Mouse (Mus musculus) forebrain, embryonic 16.5 days (tissue): ENCODE measurements at regions not wholly inside any gene's neighbourhood (a gene's known extent, or its start where the extent isn't known, plus 50 kb on each side); places are given as distances from the start of the nearest gene placed in this dataset.
"Not testable (repeated sequence)": the region's sequence is repeated elsewhere in the genome, so short reads cannot be mapped to it uniquely, and the experiment has no call there.

Source experiments
- ATAC-seq: fragments of 200-750 bp; cut with Nextera tagmentation; 2 replicates; pipeline ENCODE4 v1.8.0; 2017; ENCODE audit warnings: mild to moderate bottlenecking, moderate library complexity
- H3K27ac ChIP-seq: fragments of 300-500 bp; sonication (generic); 2 replicates; pipeline ENCODE4 v1.5.1; 2014; ENCODE audit warnings: low read length, control low read depth
- H3K27me3 ChIP-seq: fragments of 300-500 bp; sonication (generic); replicated peaks from 2 replicates; pipeline ENCODE4 v1.6.1; 2014; ENCODE audit warnings: low read length; ENCODE audit not compliant: control insufficient read depth, insufficient read depth
- H3K36me3 ChIP-seq: fragments of 300-500 bp; sonication (generic); 2 replicates; pipeline ENCODE4 v1.6.1; 2014; ENCODE audit not compliant: control insufficient read depth, insufficient read depth
- H3K4me1 ChIP-seq: fragments of 300-500 bp; sonication (generic); replicated peaks from 2 replicates; pipeline ENCODE4 v1.6.1; 2014; ENCODE audit warnings: low read length; ENCODE audit not compliant: control insufficient read depth, insufficient read depth
- H3K4me2 ChIP-seq: fragments of 300-500 bp; sonication (generic); 2 replicates; pipeline ENCODE4 v1.6.1; 2014; ENCODE audit warnings: mild to moderate bottlenecking, low read length, control low read depth
- H3K4me3 ChIP-seq: fragments of 300-500 bp; sonication (generic); replicated peaks from 2 replicates; pipeline ENCODE4 v1.5.1; 2014; ENCODE audit warnings: mild to moderate bottlenecking, low read length, control low read depth
- H3K9ac ChIP-seq: fragments of 300-500 bp; sonication (generic); replicated peaks from 2 replicates; pipeline ENCODE4 v1.6.1; 2014; ENCODE audit warnings: low read depth, low read length, control low read depth
- H3K9me3 ChIP-seq: fragments of 300-500 bp; sonication (generic); 2 replicates; pipeline ENCODE4 v1.6.1; 2016; ENCODE audit warnings: low read length; ENCODE audit not compliant: control insufficient read depth
- WGBS: fragments of 180-500 bp; shearing (Covaris S2); extraction: QIAGEN DNeasy Blood & Tissue Kit; methylation state at CpG from one replicate; pipeline ENCODE4 v1.1.7; 2014; 5-methylcytosine and 5-hydroxymethylcytosine counted together

DNA sequence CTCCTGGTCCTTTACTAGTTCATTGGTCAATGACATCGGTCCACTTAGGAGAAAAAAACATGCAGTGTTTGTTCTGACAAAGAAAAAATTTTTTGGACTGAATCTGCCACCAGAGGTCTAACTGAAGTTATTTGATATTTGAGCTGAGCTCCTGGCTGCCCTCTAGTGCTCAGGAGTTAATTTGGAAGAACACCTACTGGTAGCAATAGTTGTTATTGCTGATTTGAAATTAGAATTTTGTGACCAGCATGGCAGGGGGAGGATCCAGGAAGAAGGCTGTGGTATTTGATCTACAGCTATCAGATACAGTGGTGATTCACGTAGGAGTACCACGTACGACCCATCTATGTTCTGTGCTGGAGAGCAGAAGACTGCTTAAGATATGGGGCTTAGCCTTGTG, 466.6 kb upstream of the Olfr1507 start:
- not testable (repeated sequence) for H3K9ac ChIP-seq, H3K4me3 ChIP-seq, H3K27me3 ChIP-seq, ATAC-seq, H3K36me3 ChIP-seq, H3K4me1 ChIP-seq, H3K9me3 ChIP-seq, H3K4me2 ChIP-seq, H3K27ac ChIP-seq
- 93% methylated on average over 3 of the region's 4 CpGs for WGBS

GRCm38 (mm10) chr14:52956515-52956914, 461.0 kb upstream of the Olfr1507 start:
- H3K27me3 ChIP-seq, H3K27ac ChIP-seq, H3K9me3 ChIP-seq, H3K36me3 ChIP-seq, H3K4me3 ChIP-seq, H3K9ac ChIP-seq, H3K4me2 ChIP-seq, H3K4me1 ChIP-seq, ATAC-seq: not testable (repeated sequence)
- whole genome bisulfite sequencing: 100% methylated on average over 1 of the region's 2 CpGs

DNA sequence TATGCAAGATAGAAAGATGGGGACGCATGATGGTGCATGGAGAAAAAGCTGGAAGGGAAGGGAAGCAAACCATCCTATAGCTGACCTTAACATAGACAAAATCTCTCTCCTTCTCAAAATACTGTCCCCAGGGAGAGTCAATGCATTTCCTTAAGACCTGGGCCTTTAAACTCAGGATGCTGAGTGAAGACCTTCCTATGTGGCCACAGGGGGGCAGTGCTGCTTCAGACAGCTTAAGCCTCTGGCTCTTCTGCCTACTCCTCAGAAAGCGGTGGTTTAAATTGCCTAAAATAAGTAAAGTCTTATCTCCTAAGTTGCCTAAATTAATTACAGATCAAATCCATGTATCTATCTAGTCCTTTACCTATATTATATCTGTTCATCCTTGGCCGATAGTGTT, 449.4 kb upstream of the Olfr1507 start:
- H3K27me3 ChIP-seq, ATAC-seq, H3K27ac ChIP-seq, H3K9me3 ChIP-seq, H3K9ac ChIP-seq, H3K4me2 ChIP-seq, H3K4me3 ChIP-seq, H3K36me3 ChIP-seq, H3K4me1 ChIP-seq: not testable (repeated sequence)
- no CpG with 5 or more reads among the region's 3 CpGs for WGBS

GRCm38 (mm10) chr14:52942438-52942837, 446.9 kb upstream of the Olfr1507 start:
- H3K4me3 ChIP-seq, H3K4me1 ChIP-seq, H3K27ac ChIP-seq, H3K9me3 ChIP-seq, H3K4me2 ChIP-seq, H3K9ac ChIP-seq, ATAC-seq, H3K36me3 ChIP-seq, H3K27me3 ChIP-seq: not testable (repeated sequence)

DNA sequence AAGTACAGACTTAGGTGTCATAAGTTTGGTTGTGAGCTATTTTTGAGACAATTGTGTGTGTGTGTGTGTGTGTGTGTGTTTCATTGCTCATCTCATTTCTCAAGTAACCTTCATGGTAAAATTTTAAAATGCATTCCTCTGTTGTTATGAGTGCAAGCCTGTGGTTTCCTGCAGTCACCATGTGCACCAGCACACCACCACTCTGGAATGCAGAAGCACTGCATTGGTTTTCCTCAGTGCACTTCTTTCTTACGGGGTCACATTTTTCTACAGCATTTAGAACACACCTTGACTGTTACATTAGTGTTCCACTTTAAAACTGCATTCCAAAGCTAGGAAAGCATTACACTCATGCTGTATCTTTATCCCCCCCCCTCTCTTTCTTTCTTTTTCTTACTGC, 446.2 kb upstream of the Olfr1507 start:
- not testable (repeated sequence) for H3K4me1 ChIP-seq, ATAC-seq, H3K4me3 ChIP-seq, H3K27ac ChIP-seq, H3K9ac ChIP-seq, H3K4me2 ChIP-seq, H3K27me3 ChIP-seq, H3K9me3 ChIP-seq, H3K36me3 ChIP-seq
- WGBS: no CpG with 5 or more reads among the region's 1 CpGs

GRCm38 (mm10) chr14:52920138-52920537, 424.6 kb upstream of the Olfr1507 start:
- H3K9me3 ChIP-seq, H3K27ac ChIP-seq, H3K4me1 ChIP-seq, H3K36me3 ChIP-seq, H3K4me3 ChIP-seq, H3K4me2 ChIP-seq, H3K27me3 ChIP-seq, ATAC-seq, H3K9ac ChIP-seq: not testable (repeated sequence)
- WGBS: no CpG with 5 or more reads among the region's 5 CpGs

GRCm38 (mm10) chr14:52913814-52914213, 418.3 kb upstream of the Olfr1507 start:
- not testable (repeated sequence) for H3K4me2 ChIP-seq, H3K4me1 ChIP-seq, H3K27ac ChIP-seq, H3K27me3 ChIP-seq, H3K9ac ChIP-seq, H3K36me3 ChIP-seq, H3K4me3 ChIP-seq, H3K9me3 ChIP-seq, ATAC-seq
- no CpG with 5 or more reads among the region's 1 CpGs for WGBS

DNA sequence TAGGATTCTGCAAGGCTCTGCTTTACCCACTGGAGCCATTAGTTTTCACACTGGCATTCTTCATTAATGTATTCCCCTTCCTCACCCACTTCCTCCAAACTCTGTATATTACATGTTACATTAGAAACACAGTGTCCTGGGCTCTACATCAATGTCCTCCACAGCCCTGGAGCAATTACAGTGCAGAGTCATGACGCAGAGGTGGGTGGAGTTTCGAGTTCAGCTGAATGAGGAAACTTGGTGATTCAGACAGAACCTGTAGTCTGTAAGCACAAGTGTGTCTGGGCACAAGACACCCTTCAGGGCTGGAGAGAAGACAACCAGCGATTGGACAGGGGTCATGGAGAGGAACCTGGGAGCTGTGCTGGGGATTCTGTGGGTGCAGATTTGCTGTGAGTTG, 404.1 kb upstream of the Olfr1507 start:
- not testable (repeated sequence) for H3K9me3 ChIP-seq, H3K27me3 ChIP-seq, H3K36me3 ChIP-seq, ATAC-seq, H3K4me3 ChIP-seq, H3K27ac ChIP-seq, H3K4me1 ChIP-seq, H3K9ac ChIP-seq, H3K4me2 ChIP-seq
- no CpG with 5 or more reads among the region's 3 CpGs for WGBS

DNA sequence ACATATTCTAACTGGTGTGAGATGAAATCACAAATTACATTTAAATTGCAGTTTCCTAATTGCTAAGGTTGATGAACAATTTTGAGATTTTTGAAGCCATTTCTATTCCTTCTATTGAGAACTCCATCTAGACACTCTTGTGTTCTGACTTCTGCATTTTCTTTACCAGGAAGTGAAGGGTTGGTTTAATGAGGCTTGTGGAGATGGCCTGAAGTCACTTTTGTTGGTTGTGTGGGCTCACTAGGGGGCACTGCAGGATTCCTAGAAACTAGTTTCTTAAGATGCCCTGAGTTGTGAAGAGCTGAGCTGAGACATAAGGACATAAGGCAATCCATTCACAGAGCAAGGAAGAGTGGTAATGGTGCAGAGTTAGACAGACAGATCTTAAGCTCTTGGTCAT, 402.8 kb upstream of the Olfr1507 start:
- not testable (repeated sequence) for H3K9ac ChIP-seq, H3K36me3 ChIP-seq, ATAC-seq, H3K4me3 ChIP-seq, H3K9me3 ChIP-seq, H3K27me3 ChIP-seq, H3K4me2 ChIP-seq, H3K27ac ChIP-seq, H3K4me1 ChIP-seq

DNA sequence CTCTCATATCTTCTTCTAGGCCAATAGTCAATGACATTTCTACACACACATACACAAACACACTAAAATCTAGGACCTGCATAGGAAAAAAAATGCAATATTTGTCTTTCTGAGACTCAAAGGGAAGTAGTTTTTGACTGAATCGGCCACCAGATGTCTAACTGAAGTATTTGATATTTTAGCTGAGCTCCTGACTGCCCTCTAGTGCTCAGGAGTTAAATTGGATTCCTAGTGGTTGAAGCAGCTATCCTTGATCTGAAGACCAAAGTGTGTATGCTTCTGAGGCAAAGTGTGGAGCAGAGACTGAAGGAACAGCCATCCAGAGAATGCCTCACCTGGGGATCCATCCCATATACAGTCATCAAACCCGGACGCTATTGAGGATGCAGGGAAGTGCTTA, 384.4 kb upstream of the Olfr1507 start:
- not testable (repeated sequence) for H3K27me3 ChIP-seq, H3K9ac ChIP-seq, H3K4me2 ChIP-seq, H3K36me3 ChIP-seq, H3K4me3 ChIP-seq, ATAC-seq, H3K4me1 ChIP-seq, H3K27ac ChIP-seq, H3K9me3 ChIP-seq
- WGBS: no CpG with 5 or more reads among the region's 3 CpGs
